Mouse (Mus musculus): ENCODE data around the gene 2410137M14Rik.
A peak's percentile ranks its signal among the peaks of the same experiment; 100 is the strongest.
"Not testable (repeated sequence)": the region's sequence is repeated elsewhere in the genome, so short reads cannot be mapped to it uniquely, and the experiment has no call there.

2410137M14Rik gene

GRCm38 (mm10) chr17:36981221-36981813 lies at the start of gene 2410137M14Rik:
2410137M14Rik (minus strand) TSS chr17:36981237.
- DNase-seq: peak in 1 of 2 experiments; percentile 31

- DNase-seq: no peak
These were observed 48.1 kb upstream of the 2410137M14Rik start for GRCm38 (mm10) chr17:37029162-37029561.

GRCm38 (mm10) chr17:37028683-37029120 lies 47.7 kb upstream of the 2410137M14Rik start:
- peak; percentile 92 for DNase-seq

GRCm38 (mm10) chr17:37028212-37028611 lies 47.2 kb upstream of the 2410137M14Rik start:
- DNase-seq: no peak

- DNase-seq: no peak
These were observed 46.4 kb upstream of the 2410137M14Rik start for GRCm38 (mm10) chr17:37027486-37027885.

GRCm38 (mm10) chr17:37026425-37026824 lies 45.4 kb upstream of the 2410137M14Rik start:
- no peak for DNase-seq

GRCm38 (mm10) chr17:37022628-37023576 lies 41.9 kb upstream of the 2410137M14Rik start, which contains the start of gene Mog:
Mog (minus strand) TSS chr17:37023398.
- DNase-seq: no peak

- DNase-seq: not testable (repeated sequence)
These were observed 38.2 kb upstream of the 2410137M14Rik start for GRCm38 (mm10) chr17:37019242-37019641.

- no peak for DNase-seq
These were observed 37.3 kb upstream of the 2410137M14Rik start for GRCm38 (mm10) chr17:37018328-37018727.

GRCm38 (mm10) chr17:37016333-37016732 lies 35.3 kb upstream of the 2410137M14Rik start:
- DNase-seq: no peak

GRCm38 (mm10) chr17:37012141-37012540 lies 31.1 kb upstream of the 2410137M14Rik start:
- DNase-seq: no peak

GRCm38 (mm10) chr17:37011719-37012118 lies 30.7 kb upstream of the 2410137M14Rik start:
- DNase-seq: no peak

GRCm38 (mm10) chr17:37009460-37010042 lies 28.5 kb upstream of the 2410137M14Rik start:
- DNase-seq: no peak

- DNase-seq: no peak
These were observed 27.1 kb upstream of the 2410137M14Rik start for GRCm38 (mm10) chr17:37008161-37008560.

- no peak for DNase-seq
These were observed 22.3 kb upstream of the 2410137M14Rik start for GRCm38 (mm10) chr17:37003366-37003765.

GRCm38 (mm10) chr17:37002364-37003330 lies 21.6 kb upstream of the 2410137M14Rik start:
- DNase-seq: peak; percentile 77 to 87

GRCm38 (mm10) chr17:37000863-37001262 lies 19.8 kb upstream of the 2410137M14Rik start, which contains the start of gene Zfp57:
Zfp57 (plus strand) TSS chr17:37001163.
- DNase-seq: no peak

GRCm38 (mm10) chr17:36998477-36998876 lies 17.4 kb upstream of the 2410137M14Rik start:
- DNase-seq: no peak

- peak; percentile 78 to 86 for DNase-seq
These were observed 16.1 kb upstream of the 2410137M14Rik start for GRCm38 (mm10) chr17:36997033-36997735.

- DNase-seq: no peak
These were observed 14.4 kb upstream of the 2410137M14Rik start for GRCm38 (mm10) chr17:36995448-36995847.

GRCm38 (mm10) chr17:36994528-36994927 lies 13.5 kb upstream of the 2410137M14Rik start:
- no peak for DNase-seq
